Mouse (Mus musculus): Measurements from ENCODE around the gene Zfp808. TPM values are rescaled to one million over a fixed set of nuclear protein-coding genes. Genes with fewer than 3 reads are reported as not detected.
"Not testable (repeated sequence)": the region's sequence is repeated elsewhere in the genome, so short reads cannot be mapped to it uniquely, and the experiment has no call there.

The Zfp808 gene
- polyA plus RNA-seq, 1 experiment from 2014 or later: 7.1 TPM

DNA sequence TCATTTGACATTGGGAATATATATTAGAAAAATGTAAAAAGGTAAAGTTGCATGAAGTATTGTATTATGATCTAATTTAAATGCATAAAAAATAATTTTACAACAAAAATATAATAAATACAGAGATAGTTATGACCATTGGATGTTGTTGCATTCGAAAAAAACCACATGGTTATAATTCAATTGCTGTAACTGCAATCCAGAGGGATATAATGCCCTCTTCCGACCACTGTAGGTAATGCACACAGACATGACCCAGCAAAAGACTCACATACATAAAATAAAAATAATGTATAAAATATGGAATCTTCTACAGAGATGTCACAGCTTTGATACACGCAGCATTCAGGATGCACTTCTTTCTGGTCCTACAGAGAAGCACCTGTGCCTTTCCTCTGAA is 115.6 kb downstream of the Zfp808 start:
- DNase-seq (ENCODE audit: low spot score) (no peak), ATAC-seq (replicated peaks; ENCODE audit: low FRiP score, low read depth) (no peak)
- Histone ChIP-seq H3K9me3 (replicated peaks; ENCODE audit: low read length) (no peaks in the 10 kb centered on the region), H3K9ac (ENCODE audit: low read depth, low read length) (no peak overlapping the region), H3K27ac (no peak overlapping the region), H3K4me3 (replicated peaks; ENCODE audit: low read depth, low read length) (no peak overlapping the region), H3K36me3 (ENCODE audit: insufficient read depth, low read length) (no peaks in the 10 kb centered on the region), H3K4me2 (ENCODE audit: low read length) (no peak overlapping the region), H3K27me3 (ENCODE audit: insufficient read depth, low read length) (no peaks in the 10 kb centered on the region), H3K4me1 (replicated peaks; ENCODE audit: insufficient read depth, low read length) (no peaks in the 10 kb centered on the region)
- no peak for TF ChIP-seq CTCF (IDR thresholded peaks at IDR 0.05; ENCODE audit: low read depth)
- WGBS: 56% methylated on average over 3 of the region's 3 CpGs

GRCm38 (mm10) chr13:62255226-62255625 is 125.5 kb downstream of the Zfp808 start:
- H3K4me1 ChIP-seq (replicated peaks; ENCODE audit: insufficient read depth, low read length); H3K4me3 ChIP-seq (replicated peaks; ENCODE audit: low read depth, low read length); H3K9ac ChIP-seq (ENCODE audit: low read depth, low read length); DNase-seq (ENCODE audit: low spot score); H3K27ac ChIP-seq; H3K27me3 ChIP-seq (ENCODE audit: insufficient read depth, low read length); H3K4me2 ChIP-seq (ENCODE audit: low read length); H3K9me3 ChIP-seq (replicated peaks; ENCODE audit: low read length); H3K36me3 ChIP-seq (ENCODE audit: insufficient read depth, low read length); ATAC-seq (replicated peaks; ENCODE audit: low FRiP score, low read depth): not testable (repeated sequence)
- 77% methylated on average over 9 of the region's 9 CpGs for WGBS

- Histone ChIP-seq H3K36me3 (ENCODE audit: insufficient read depth, low read length) (no peaks in the 10 kb centered on the region), H3K4me2 (ENCODE audit: low read length) (no peak overlapping the region), H3K27me3 (ENCODE audit: insufficient read depth, low read length) (no peaks in the 10 kb centered on the region), H3K27ac (no peak overlapping the region), H3K4me1 (replicated peaks; ENCODE audit: insufficient read depth, low read length) (no peaks in the 10 kb centered on the region), H3K4me3 (replicated peaks; ENCODE audit: low read depth, low read length) (no peak overlapping the region), H3K9me3 (replicated peaks; ENCODE audit: low read length) (no peaks in the 10 kb centered on the region), H3K9ac (ENCODE audit: low read depth, low read length) (no peak overlapping the region)
- DNase-seq (ENCODE audit: low spot score) (no peak), ATAC-seq (replicated peaks; ENCODE audit: low FRiP score, low read depth) (no peak)
- WGBS: 86% methylated on average over 4 of the region's 4 CpGs
- no peak for TF ChIP-seq CTCF (IDR thresholded peaks at IDR 0.05; ENCODE audit: low read depth)
Observed at GRCm38 (mm10) chr13:62263392-62263791, 133.7 kb downstream of the Zfp808 start.
